Mouse (Mus musculus): ENCODE measurements around the gene Gfer. TPM values are rescaled to one million over a fixed set of nuclear protein-coding genes. Genes with fewer than 3 reads are reported as not detected.

Gfer gene
- polyA plus RNA-seq, 1 experiment, result 21.5 TPM

DNA sequence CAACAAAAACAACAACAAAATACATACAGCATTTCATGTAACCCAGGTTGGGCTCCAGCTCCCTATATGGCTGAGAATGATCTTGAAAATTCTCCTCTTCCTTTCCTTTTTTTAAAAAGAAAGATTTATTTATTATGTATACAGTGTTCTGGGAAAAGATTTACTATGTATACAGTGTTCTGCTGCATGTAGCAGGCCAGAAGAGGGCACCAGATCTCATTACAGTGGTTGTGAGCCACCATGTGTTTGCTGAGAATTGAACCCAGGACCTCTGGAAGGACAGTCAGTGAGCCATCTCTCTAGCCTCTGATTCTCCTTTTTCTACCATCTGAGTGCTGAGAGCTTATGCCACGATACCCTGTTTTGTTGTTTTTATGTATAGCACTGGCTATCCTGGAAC, 38.6 kb upstream of the Gfer start:
- H3K4me3 ChIP-seq (ENCODE audit: insufficient read depth, low read length), result no peak overlapping the region
- TF ChIP-seq POLR2A (IDR thresholded peaks at IDR 0.05; ENCODE audit: extremely low read depth, insufficient read depth, low read length), result no peak
- no peak overlapping the region for H3K27ac ChIP-seq (ENCODE audit: insufficient read depth, low read length)
- H3K4me1 ChIP-seq (ENCODE audit: control insufficient read depth, insufficient read depth, low read length), result peaks cover 3% of the 10 kb centered on the region; the same call in 1 of the 2 replicates

- H3K4me1 ChIP-seq (ENCODE audit: control insufficient read depth, insufficient read depth, low read length), result peaks cover 3% of the 10 kb centered on the region; the same call in 1 of the 2 replicates
- H3K4me3 ChIP-seq (ENCODE audit: insufficient read depth, low read length), result no peak overlapping the region
- no peak overlapping the region for H3K27ac ChIP-seq (ENCODE audit: insufficient read depth, low read length)
- TF ChIP-seq POLR2A (IDR thresholded peaks at IDR 0.05; ENCODE audit: extremely low read depth, insufficient read depth, low read length) (no peak), CTCF (IDR thresholded peaks at IDR 0.05; ENCODE audit: extremely low read depth, insufficient read depth, low read length) (no peak)
Observed at GRCm38 (mm10) chr17:24733434-24734050, 37.6 kb upstream of the Gfer start.

DNA sequence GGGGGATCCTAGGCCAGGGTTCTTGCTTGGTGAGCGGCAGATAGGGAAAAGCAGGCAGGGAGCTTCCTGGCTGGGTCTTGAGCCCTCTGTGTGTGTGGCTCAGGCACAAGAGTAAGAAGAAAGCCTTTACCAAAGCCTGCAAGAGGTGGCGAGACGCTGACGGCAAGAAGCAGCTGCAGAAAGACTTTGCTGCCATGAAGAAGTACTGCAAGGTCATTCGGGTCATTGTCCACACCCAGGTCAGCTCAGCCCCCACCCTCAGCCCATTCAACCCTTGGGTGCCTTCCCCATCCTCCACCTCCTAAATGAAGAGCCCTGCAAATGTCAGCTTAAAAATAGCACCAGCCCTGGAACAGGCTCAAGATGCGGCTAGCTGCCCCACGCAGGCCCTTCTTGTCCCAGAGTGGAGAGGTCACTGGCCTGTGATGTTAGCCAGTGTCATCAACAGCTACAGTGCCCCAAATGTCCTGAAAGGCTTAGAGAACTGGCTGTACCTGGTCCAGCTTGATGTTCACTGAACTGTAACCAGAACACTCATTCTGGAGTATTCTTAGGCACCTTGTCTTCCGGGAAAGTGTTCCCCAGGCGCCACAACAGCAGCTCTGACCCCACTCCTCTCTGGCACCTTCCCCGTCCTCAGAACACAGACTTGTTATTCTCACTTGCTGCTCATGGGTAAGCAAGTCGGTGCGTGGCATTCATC, 36.4 kb upstream of the Gfer start:
- H3K27ac ChIP-seq (ENCODE audit: insufficient read depth, low read length), result no peak overlapping the region
- H3K4me1 ChIP-seq (ENCODE audit: control insufficient read depth, insufficient read depth, low read length), result peaks cover 3% of the 10 kb centered on the region; the same call in 1 of the 2 replicates
- TF ChIP-seq CTCF (IDR thresholded peaks at IDR 0.05; ENCODE audit: extremely low read depth, insufficient read depth, low read length), result no peak
- TF ChIP-seq POLR2A (IDR thresholded peaks at IDR 0.05; ENCODE audit: extremely low read depth, insufficient read depth, low read length), result no peak
- H3K4me3 ChIP-seq (ENCODE audit: insufficient read depth, low read length), result no peak overlapping the region

GRCm38 (mm10) chr17:24730787-24731186, 34.8 kb upstream of the Gfer start:
- Histone ChIP-seq H3K4me1 (ENCODE audit: control insufficient read depth, insufficient read depth, low read length) (no peaks in the 10 kb centered on the region), H3K4me3 (ENCODE audit: insufficient read depth, low read length) (no peak overlapping the region), H3K27ac (ENCODE audit: insufficient read depth, low read length) (no peak overlapping the region)
- TF ChIP-seq CTCF (IDR thresholded peaks at IDR 0.05; ENCODE audit: extremely low read depth, insufficient read depth, low read length) (no peak), POLR2A (IDR thresholded peaks at IDR 0.05; ENCODE audit: extremely low read depth, insufficient read depth, low read length) (no peak)

GRCm38 (mm10) chr17:24729067-24729466, 33.1 kb upstream of the Gfer start:
- Histone ChIP-seq H3K27ac (ENCODE audit: insufficient read depth, low read length) (no peak overlapping the region), H3K4me3 (ENCODE audit: insufficient read depth, low read length) (no peak overlapping the region), H3K4me1 (ENCODE audit: control insufficient read depth, insufficient read depth, low read length) (no peaks in the 10 kb centered on the region)
- TF ChIP-seq POLR2A (IDR thresholded peaks at IDR 0.05; ENCODE audit: extremely low read depth, insufficient read depth, low read length) (no peak), CTCF (IDR thresholded peaks at IDR 0.05; ENCODE audit: extremely low read depth, insufficient read depth, low read length) (no peak)

- Histone ChIP-seq H3K4me3 (ENCODE audit: insufficient read depth, low read length) (no peak overlapping the region), H3K27ac (ENCODE audit: insufficient read depth, low read length) (no peak overlapping the region), H3K4me1 (ENCODE audit: control insufficient read depth, insufficient read depth, low read length) (peaks cover 2% of the 10 kb centered on the region; the same call in 1 of the 2 replicates)
- TF ChIP-seq POLR2A (IDR thresholded peaks at IDR 0.05; ENCODE audit: extremely low read depth, insufficient read depth, low read length) (no peak), CTCF (IDR thresholded peaks at IDR 0.05; ENCODE audit: extremely low read depth, insufficient read depth, low read length) (no peak)
Observed at GRCm38 (mm10) chr17:24728184-24728583, 32.2 kb upstream of the Gfer start.

GRCm38 (mm10) chr17:24727618-24728017, 31.7 kb upstream of the Gfer start, which contains the start of gene Rpl3l:
Gene Rpl3l (plus strand): TSS chr17:24727820.
- no peak within 1 kb of the TSS for H3K4me3 ChIP-seq (ENCODE audit: insufficient read depth, low read length)

GRCm38 (mm10) chr17:24725637-24726390, 29.9 kb upstream of the Gfer start:
- TF ChIP-seq POLR2A (IDR thresholded peaks at IDR 0.05; ENCODE audit: extremely low read depth, insufficient read depth, low read length), result no peak
- no peak for TF ChIP-seq CTCF (IDR thresholded peaks at IDR 0.05; ENCODE audit: extremely low read depth, insufficient read depth, low read length)
- H3K4me3 ChIP-seq (ENCODE audit: insufficient read depth, low read length), result no peak overlapping the region
- peaks cover 5% of the 10 kb centered on the region; the same call in 1 of the 2 replicates for H3K4me1 ChIP-seq (ENCODE audit: control insufficient read depth, insufficient read depth, low read length)
- no peak overlapping the region for H3K27ac ChIP-seq (ENCODE audit: insufficient read depth, low read length)

More at GRCm38 (mm10) chr17:24727618-24728017, 31.7 kb upstream of the Gfer start, which contains the start of gene Rpl3l:
- H3K27ac ChIP-seq (ENCODE audit: insufficient read depth, low read length), result no peak within 1 kb of the TSS
- H3K4me1 ChIP-seq (ENCODE audit: control insufficient read depth, insufficient read depth, low read length), result peaks cover 3% of the 10 kb centered on the region; the same call in 1 of the 2 replicates
- no peak for TF ChIP-seq POLR2A (IDR thresholded peaks at IDR 0.05; ENCODE audit: extremely low read depth, insufficient read depth, low read length)
- no peak for TF ChIP-seq CTCF (IDR thresholded peaks at IDR 0.05; ENCODE audit: extremely low read depth, insufficient read depth, low read length)

GRCm38 (mm10) chr17:24724184-24724583, 28.2 kb upstream of the Gfer start, which contains the start of gene Ndufb10:
Gene Ndufb10 (minus strand): TSS chr17:24724478.
- Histone ChIP-seq H3K27ac (ENCODE audit: insufficient read depth, low read length) (peak within 1 kb of the TSS; percentile 48; the same call in 1 of the 2 replicates), H3K4me1 (ENCODE audit: control insufficient read depth, insufficient read depth, low read length) (peaks cover 5% of the 10 kb centered on the region; the same call in 1 of the 2 replicates), H3K4me3 (ENCODE audit: insufficient read depth, low read length) (peak within 1 kb of the TSS; percentile 68)
- TF ChIP-seq POLR2A (IDR thresholded peaks at IDR 0.05; ENCODE audit: extremely low read depth, insufficient read depth, low read length) (peak; percentile 95), CTCF (IDR thresholded peaks at IDR 0.05; ENCODE audit: extremely low read depth, insufficient read depth, low read length) (peak; percentile 95)

Measured in cortical plate, adult 2 months (tissue).